Mouse (Mus musculus) gastrocnemius, postnatal 14 days (tissue): ENCODE measurements around the gene March6. TPM values are rescaled to one million over a fixed set of nuclear protein-coding genes. Genes with fewer than 3 reads are reported as not detected.
A peak's percentile ranks its signal among the peaks of the same experiment; 100 is the strongest.

Source experiments
- DNase-seq: peaks from one replicate; pipeline ENCODE4 v3.0.0; 2021; ENCODE audit warnings: mixed read lengths
- intact Hi-C: fragments of 180-260 bp; cut with DNase I; formaldehyde crosslinking; loops from one replicate; pipeline ENCODE4 v1.15.1; 2025; ENCODE audit warnings: low total_unique reads
- total RNA-seq, 2 experiments: library from RNA; stranded (reverse); gene quantifications; 2 replicates each; pipeline ENCODE4 v1.2.3; 2021

The March6 gene
- total RNA-seq, 2 experiments from 2014 or later: 71.2 to 77.3 TPM

DNA sequence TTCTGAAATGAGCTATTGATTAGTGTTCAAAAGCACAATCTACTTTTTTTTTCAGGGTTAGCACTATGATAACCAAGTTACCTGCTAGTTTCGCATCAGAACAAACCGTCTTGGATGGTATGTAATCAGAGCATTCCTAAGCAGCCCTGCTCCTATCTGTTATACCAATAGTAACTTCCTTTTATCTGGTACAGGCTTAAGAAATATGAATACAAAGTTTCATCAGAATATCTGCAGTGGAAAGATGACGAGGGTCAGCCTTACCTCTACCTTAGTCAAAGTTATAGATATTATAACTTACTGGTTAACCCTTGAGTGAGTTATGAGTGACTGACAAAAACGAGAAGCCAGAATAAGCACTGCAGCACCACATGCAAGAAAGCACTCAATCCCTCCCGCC is 64.6 kb downstream of the March6 start:
- intact Hi-C loops: no loop called here
- DNase-seq: no peak

GRCm38 (mm10) chr15:31465806-31466205 is 65.0 kb downstream of the March6 start:
- DNase-seq: no peak
- intact Hi-C loops: no loop called here

DNA sequence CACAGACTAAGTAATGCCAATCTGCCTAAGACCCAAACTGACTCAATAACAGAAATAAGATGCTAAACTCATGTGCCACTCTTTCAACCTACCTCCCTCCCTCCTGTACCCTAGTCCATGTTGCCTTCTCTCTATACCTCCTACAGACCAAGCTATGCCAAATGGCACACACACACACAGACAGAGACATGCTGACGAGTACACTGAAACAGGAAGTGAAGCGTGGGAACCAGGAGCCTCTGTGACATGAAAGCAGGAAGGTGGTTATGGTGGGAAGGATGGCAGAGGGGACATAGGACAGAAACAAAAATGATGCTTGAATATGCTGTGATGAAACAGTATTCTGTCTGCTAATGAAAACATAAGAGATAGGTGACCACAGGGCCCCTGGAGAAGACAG is 70.3 kb downstream of the March6 start:
- intact Hi-C loops: no loop called here
- DNase-seq: no peak

DNA sequence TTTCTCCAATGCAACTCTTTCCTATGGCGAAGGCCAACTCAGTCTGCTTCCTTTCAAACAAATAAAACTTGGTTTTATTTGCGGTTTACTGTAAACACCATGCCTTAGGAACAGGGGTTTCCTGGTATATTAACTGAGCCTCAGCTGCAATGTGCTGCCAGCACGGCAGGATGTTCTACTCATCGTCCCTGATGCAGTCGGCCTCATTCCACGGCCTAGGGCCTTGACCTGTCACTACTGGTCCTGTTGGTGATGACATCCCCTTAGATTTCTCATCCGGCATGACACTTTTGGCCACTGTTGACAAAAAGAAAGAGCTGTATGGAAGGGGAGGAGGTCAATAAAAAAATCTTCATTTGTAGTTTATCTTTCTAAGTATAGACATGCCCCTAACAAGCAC is 72.8 kb downstream of the March6 start:
- intact Hi-C loops: no loop called here
- no peak for DNase-seq

- DNase-seq: no peak
- intact Hi-C loops: no loop called here
These were observed 74.5 kb downstream of the March6 start for GRCm38 (mm10) chr15:31456381-31456780.

- DNase-seq: no peak
- intact Hi-C loops: no loop called here
These were observed 76.0 kb downstream of the March6 start for GRCm38 (mm10) chr15:31454861-31455295.

DNA sequence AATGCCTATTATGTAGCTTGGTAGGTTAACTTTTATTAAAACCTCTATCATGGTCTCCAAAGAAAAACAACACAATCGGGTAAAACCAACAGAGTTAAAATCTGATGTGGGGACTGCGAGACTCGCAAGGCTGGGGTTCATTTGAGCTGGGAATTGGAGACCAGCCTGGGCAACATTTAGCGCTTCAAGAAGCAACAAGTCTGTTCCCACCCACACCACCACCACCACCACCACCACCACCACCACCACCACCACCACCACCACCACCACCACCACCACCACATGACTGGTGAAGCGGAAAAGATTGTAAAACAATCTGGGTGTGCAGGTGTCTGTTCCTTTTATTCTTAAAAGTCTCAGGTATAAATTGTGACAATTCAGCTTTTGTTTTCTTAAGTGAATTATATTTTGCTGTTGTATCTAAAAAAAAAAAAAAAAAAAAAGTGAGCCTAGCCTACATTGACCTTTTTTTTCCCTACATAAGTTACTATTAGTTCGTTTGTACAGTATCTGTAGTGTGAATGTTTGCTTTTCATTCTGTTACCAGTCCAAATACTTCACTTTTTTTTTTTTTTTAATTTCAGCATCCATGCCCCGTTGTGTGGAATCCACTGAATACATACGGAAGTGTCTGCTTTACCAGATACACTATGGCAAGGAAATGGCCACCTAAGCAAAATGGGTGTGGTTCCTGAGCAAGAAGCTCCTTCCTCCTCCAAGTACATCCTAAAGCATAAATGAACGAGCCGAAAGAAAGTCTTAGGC is 76.6 kb downstream of the March6 start:
- no peak for DNase-seq
- intact Hi-C loops: no loop called here

- DNase-seq: peak; percentile 91
- intact Hi-C loops: no loop called here
These were observed 77.5 kb downstream of the March6 start, which contains the start of gene Ropn1l for GRCm38 (mm10) chr15:31453098-31453916. TSS of gene Ropn1l (minus strand) at chr15:31453737.

- intact Hi-C loops: no loop called here
- no peak for DNase-seq
These were observed 78.3 kb downstream of the March6 start for GRCm38 (mm10) chr15:31452336-31453097.

DNA sequence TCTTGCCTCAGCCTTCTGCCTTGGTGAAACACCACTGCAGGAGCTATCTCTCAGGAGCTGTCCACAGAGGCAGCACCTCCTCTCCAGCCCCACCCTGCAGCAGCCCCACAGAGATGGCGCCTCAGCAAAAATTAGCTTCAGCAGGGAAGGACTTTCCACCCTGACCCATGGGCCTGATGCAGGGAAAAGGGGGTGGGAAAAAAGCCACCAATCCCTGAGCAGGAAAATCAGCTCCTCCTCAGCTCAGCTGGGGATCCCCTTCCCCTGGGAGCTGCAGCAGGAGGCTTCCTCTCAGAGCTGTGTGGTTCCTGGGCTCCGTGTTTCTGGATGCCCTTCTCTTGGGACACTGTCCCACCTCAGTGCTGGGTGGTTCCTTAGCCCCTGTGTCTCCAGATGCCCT is 81.1 kb downstream of the March6 start:
- DNase-seq: no peak
- intact Hi-C loops: no loop called here

DNA sequence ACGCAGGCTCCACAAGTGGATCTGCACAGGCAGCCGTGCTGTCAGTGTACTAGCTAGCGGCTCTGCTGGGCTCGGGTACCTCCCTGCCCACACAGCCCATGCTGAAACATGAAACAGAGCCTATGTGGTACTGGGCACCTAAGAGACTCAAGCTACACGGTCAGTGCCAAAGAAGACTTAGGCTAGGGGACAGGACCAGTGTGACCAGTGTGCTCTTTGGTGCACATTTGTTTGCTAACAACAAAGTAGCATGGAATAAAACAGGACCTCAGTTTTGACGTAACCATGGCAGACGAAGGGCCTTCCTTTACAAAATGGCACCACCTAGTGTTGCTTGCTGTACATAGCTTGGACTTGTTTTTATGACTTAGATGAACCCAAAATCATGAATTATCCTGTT is 83.7 kb downstream of the March6 start:
- intact Hi-C loops: no loop called here
- no peak for DNase-seq

GRCm38 (mm10) chr15:31442698-31443097 is 88.2 kb downstream of the March6 start:
- intact Hi-C loops: loop anchor here (5.0 kb wide), 1 partner anchor 125 kb away; no protein-coding TSS in a partner anchor

DNA sequence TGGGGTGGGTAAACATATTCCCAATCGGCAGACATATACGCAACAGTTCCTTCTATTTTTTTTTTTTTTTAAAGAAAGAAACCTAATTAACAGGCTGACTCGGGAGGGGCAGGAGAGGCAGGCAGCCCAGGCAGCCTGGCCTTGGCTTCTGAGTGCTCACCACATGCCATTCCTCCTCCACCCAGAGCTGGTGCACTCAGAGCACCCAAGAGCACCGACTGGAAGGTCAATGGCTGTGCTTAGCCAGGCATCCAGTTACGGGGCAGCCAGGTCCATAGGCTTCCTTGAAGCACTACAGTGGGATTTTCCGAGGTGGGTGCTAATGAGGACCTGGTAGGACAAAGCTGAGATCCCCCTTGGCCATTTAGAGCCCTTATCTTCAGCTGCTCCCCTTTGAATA is 88.9 kb downstream of the March6 start:
- no peak for DNase-seq
- intact Hi-C loops: loop anchor here (5.0 kb wide), 1 partner anchor 125 kb away; no protein-coding TSS in a partner anchor

More at GRCm38 (mm10) chr15:31442698-31443097, 88.2 kb downstream of the March6 start:
- DNase-seq: no peak

- intact Hi-C loops: no loop called here
- DNase-seq: peak; percentile 40
These were observed 94.0 kb downstream of the March6 start for GRCm38 (mm10) chr15:31436811-31437210.

DNA sequence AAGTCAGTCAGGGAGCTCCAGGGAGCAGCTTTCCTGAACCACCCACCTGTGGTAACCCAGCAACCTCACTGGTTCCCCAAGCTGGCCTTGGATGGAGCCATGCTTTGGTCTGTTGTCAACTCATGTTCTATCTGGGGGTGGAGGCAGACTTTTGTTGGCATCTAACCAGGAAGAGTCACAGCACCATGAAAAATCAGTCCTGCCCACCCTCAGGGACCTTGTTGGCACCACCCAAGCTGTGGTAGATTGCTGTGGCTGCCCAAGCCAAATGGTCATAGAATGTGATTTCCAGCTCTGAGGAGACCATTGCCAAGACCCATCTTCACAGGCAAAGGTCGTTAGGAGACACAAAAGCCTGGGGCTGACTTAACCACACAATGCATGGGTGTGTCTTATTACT is 94.8 kb downstream of the March6 start:
- intact Hi-C loops: no loop called here
- no peak for DNase-seq

DNA sequence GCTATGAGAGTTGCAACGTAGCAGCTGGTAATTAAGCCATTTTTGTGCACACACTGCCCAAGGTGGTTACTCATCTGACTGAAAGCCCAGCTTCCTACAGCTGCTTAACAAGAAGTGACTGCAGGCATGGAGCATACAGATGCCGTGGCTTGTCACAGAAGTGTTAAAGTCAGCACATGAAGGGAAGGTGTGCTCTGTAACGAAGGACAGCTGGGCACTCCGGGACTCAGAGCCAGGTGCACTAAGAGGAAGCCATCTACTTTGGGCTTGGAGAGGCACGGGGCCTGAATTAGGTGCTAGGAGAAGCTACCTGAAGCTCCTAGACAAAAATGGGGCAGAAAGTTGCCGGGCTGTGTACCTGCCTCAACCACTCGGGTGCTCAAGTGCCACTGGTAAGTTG is 97.1 kb downstream of the March6 start:
- DNase-seq: no peak
- intact Hi-C loops: no loop called here

- DNase-seq: no peak
These were observed 99.0 kb downstream of the March6 start for GRCm38 (mm10) chr15:31431847-31432246.

DNA sequence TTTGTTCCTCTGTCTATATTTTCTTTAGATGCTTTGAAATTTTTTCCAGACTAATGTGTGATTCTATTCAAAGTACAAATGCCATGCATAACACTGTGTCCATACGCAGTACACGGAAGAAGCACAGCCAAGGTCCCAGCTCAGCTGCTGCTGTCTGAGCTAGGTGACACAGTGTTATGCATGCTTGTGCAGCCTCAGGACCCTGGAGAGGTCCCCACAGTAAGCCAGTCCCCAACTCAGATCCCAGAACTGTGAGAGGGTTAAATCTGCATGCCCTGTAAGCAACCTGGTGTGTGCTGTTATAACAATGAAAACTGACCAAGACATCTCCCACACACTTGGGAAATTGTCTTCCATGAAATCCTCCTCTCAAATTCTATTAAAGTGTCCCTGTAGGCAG is 100.8 kb downstream of the March6 start:
- no peak for DNase-seq
- intact Hi-C loops: no loop called here

More at GRCm38 (mm10) chr15:31431847-31432246, 99.0 kb downstream of the March6 start:
- intact Hi-C loops: no loop called here

- no peak for DNase-seq
- intact Hi-C loops: no loop called here
These were observed 101.4 kb downstream of the March6 start for GRCm38 (mm10) chr15:31429429-31429828.

- intact Hi-C loops: no loop called here
- DNase-seq: no peak
These were observed 102.3 kb downstream of the March6 start for GRCm38 (mm10) chr15:31428571-31428970.
